Mouse (Mus musculus) liver, embryonic 14.5 days (tissue): ENCODE measurements around the gene Chst13.

Source experiments
- CTCF ChIP-seq: IDR thresholded peaks from 2 replicates; pipeline ENCODE4 v1.5.1; 2016; ENCODE audit warnings: antibody characterized with exemption, low read depth, control low read depth
- EP300 ChIP-seq: IDR thresholded peaks from 2 replicates; pipeline ENCODE4 v1.6.1; 2016; ENCODE audit warnings: antibody characterized with exemption, low read depth

DNA sequence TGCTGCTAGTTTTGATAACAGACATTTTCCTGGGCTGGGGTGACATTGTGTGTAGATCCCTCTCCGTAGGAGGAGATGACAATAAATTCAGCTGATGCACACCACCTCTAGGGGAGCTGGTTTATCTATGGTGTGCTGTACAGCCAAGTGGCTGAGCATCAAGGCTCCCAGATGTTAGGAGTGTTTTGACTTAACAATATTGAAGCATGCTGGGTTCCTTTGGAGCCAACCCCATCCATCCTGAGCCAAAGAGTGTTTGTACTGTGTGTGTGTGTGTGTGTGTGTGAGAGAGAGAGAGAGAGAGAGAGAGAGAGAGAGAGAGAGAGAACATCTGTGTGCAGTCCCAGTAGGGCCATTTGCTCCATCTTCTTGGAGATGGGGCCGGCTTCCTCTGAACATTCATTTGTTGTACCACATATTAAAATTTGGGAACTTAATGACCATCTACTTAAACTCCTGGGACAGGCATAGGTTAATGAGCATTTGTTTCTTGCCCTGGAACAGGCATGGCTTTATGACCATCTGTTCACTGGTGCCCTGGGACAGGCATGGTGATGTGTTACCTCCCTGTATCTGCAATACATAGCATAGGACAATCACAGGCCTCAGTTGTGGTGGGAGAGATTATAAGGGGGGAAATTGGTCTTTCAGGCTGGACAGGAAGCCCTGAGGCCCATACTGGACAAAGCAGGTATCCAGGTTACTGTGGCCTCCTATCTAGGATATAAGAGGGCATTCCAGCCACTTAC lies 7.3 kb downstream of the Chst13 start:
- no peak for TF ChIP-seq CTCF
- no peak for TF ChIP-seq EP300
